Mouse (Mus musculus) left cerebral cortex, adult 9 months (tissue): ENCODE results near the gene Rsf1.
A peak's percentile ranks its signal among the peaks of the same experiment; 100 is the strongest.

ENCODE experiments used
- DNase-seq, 2 experiments: peaks; one replicate each; pipeline ENCODE4 v3.0.0; 2022; ENCODE audit warnings: low spot score in 2 of 2

Gene Rsf1

DNA sequence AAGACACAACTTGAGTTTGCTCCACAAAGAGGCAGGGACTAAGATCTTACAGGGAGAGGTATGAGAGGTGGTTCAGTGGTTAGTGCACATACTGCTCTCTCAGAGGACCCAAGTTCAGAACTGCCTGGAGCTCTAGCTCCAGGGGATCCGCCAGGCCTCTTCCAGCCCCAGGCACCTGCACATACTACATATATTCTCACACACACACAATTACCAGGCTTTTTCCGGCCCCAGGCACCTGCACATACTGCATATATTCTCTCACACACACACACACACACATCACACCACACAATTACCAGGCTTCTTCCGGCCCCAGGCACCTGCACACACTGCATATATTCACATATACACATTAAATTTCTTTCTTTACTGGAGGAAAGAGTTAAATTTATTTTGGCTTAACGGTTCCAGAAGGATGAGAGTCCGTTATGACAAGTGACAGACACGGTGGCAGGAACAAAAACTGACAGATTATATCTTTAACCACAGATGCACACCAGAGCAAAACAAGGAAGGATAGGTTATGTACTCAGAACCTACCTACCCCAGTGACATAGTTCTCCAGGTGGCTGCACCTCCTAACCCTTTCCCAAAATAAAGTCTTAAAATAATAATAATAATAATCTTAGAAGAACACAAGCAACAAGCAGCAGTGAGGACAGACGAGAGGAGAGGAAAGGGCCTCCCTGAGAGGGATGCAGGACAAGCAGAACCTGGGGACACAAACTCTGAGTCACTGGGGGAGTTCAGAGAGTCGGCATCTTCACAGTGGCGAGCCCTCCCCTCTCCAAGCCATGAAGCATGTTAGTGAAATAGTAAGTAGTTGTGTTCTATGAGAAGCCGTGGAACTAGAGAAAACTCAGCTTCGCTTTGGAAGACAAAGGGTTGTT is 144.2 kb downstream of the Rsf1 start:
- DNase-seq = no peak

GRCm38 (mm10) chr7:97725401-97725800 is 145.7 kb downstream of the Rsf1 start:
- no peak for DNase-seq

DNA sequence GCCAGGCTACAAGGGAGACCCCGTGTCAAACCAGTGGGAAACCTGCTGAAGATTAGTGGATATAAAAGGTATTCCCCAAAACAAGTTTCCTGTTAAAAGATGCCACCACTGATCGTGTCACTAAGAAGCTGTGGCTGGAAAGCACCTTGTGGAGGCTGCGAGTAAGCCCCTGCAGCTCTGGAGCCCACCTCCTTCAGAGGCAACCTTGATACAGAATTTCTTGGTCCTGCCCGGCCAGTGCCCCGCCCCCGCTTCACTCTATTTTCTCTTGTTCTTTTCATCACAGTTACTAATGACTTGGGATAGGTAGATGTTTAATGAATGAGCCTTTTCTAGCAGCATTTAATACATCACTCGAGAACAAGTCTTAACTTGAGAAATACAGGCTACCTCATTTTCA is 146.4 kb downstream of the Rsf1 start:
- no peak for DNase-seq

DNA sequence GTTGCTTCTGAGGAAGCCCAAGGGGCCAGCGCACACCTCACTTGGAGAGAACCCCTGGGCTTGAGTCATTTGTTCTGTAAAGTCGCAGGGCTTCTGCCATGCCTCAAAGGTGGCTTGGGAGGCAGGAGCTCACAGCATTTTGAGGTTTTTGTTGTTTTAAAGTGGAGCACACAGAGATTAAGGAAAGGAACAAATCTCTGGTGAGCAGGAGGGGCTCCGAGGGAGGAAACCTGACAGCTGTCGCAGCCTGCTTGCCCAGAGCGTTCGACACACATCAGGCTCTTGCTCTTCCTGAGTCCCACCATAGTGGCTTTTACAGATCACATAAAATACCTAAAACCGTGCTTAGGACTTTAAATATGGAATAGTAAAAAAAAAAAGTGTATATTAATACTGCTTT is 147.1 kb downstream of the Rsf1 start:
- no peak for DNase-seq

- no peak for DNase-seq
Measured at GRCm38 (mm10) chr7:97728666-97729614, 149.3 kb downstream of the Rsf1 start.

GRCm38 (mm10) chr7:97730427-97730826 is 150.7 kb downstream of the Rsf1 start:
- no peak for DNase-seq

DNA sequence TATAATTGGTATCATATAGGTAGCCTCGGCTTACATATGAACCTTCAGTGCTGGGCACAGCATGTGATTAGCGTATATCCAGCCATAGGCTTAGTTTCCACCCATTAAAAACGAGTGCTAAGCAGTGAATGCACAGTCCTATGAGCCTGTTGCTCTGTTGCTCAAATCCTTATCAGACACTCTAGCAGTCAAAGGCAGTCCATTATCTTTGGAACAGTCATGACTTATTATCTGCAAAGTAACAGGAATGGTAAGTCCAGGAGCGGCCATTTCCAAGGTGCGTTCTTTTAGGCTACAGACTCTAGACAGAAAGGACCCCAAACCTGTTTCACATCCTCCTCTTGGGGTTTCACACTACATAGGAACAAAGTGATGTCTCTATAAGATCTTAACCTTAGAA is 153.9 kb downstream of the Rsf1 start:
- DNase-seq = no peak

GRCm38 (mm10) chr7:97735021-97735420 is 155.3 kb downstream of the Rsf1 start:
- DNase-seq = no peak

DNA sequence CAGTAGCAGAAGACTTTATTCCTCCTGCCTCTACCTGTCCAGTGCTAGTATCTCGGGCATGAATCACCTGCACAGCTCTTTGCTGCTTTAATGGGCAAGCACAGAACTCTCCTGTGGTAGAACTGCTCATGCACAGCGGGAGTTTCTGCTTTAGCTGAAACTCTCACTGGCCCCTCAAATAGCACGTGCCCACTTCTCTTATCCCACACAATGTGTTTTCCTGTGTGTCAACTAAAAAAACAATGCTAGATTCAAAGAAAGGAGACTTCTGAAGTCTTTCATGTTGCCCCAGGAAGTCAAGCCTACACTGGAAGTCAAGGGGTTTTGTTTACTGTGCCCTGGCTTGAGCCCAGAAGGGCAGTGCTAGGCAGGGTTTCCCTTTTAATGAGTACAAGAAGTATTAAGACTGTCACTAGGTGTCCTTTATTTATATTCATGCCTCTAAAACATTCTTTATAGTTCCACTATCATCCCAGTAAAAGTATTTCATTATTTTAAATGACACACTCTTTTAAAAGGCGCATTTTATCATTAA is 156.3 kb downstream of the Rsf1 start:
- DNase-seq = no peak

DNA sequence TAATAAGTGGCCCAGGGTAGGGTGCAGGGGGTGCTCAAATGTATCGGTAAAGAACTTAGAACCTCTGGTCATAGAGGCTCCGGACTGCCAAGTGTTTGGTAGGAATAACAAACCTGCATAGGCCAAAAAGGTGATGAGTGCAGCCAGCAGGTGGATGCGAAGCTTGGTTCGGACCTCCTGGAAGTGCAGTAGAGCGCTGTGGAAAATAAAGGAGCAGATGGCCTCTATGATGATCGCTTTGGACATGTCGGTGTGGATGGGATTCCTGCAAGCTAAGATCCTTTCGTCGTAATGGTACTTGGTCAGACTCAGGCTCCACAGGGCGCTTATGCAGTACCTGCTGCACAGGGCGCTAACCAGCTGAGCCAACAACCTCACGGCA is 157.6 kb downstream of the Rsf1 start:
- DNase-seq = no peak

GRCm38 (mm10) chr7:97737638-97738456 is 158.2 kb downstream of the Rsf1 start, which contains the start of gene Aqp11:
Aqp11 (minus strand) TSS chr7:97738289.
- peak in 1 of 2 experiments; percentile 68 for DNase-seq

- no peak for DNase-seq
Measured at GRCm38 (mm10) chr7:97740948-97741347, 161.3 kb downstream of the Rsf1 start.

DNA sequence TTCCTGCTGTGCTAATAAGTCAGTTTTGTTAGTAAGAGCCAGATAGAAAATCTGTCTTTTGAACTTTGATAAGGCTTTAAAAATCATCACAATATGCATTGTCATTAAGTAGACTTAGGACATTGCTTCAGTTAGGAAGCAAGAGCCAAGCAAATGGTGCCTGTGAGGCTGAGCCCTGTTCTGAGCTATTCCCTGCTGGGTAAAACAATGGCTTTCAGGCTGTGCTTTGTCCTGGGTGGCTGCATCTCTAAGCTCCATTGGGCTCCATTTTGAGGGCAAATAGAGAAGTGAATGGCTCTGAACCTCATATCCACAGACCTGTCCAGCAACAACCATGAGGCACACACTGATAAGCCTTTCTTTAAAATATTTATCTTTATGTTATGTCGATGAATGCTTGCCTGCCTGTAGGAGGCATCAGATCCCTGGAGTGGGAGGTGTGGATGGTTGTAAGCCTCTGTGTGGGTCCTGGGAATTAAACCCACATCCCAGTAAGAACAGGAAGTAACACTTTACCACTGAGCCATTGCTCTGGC is 162.1 kb downstream of the Rsf1 start:
- no peak for DNase-seq
